Mouse (Mus musculus) spleen, adult 2 months (tissue): ENCODE measurements around the gene Lpcat3.

Experiments
- CTCF ChIP-seq: fragments of 200-500 bp; IDR thresholded peaks from 2 replicates; pipeline ENCODE4 v1.5.1; 2011; ENCODE audit warnings: mild to moderate bottlenecking, inconsistent platforms; ENCODE audit not compliant: insufficient read depth, insufficient read length, insufficient replicate concordance; ENCODE audit errors: extremely low read depth
- POLR2A ChIP-seq: fragments of 200-500 bp; IDR thresholded peaks from 2 replicates; pipeline ENCODE4 v1.6.1; 2011; ENCODE audit warnings: low read depth, low read length, inconsistent platforms

- TF ChIP-seq CTCF, result no peak
- TF ChIP-seq POLR2A, result no peak
Measured at GRCm38 (mm10) chr6:124630763-124631162, 32.1 kb upstream of the Lpcat3 start.
